Mouse (Mus musculus) embryonic facial prominence, embryonic 11.5 days (tissue): ENCODE data around the gene Ggct. TPM values are rescaled to one million over a fixed set of nuclear protein-coding genes. Genes with fewer than 3 reads are reported as not detected.

Experiments
- ATAC-seq: fragments of 200-750 bp; cut with Nextera tagmentation; replicated peaks from 2 replicates; pipeline ENCODE4 v1.8.0; 2017; ENCODE audit warnings: low read depth; ENCODE audit not compliant: insufficient number of reproducible peaks, low FRiP score, low TSS enrichment
- DNase-seq: peaks from one replicate; pipeline ENCODE4 v3.0.0-alpha.2; 2015; ENCODE audit warnings: low spot score
- H3K27ac ChIP-seq: fragments of 300-500 bp; sonication (generic); replicated peaks from 2 replicates; pipeline ENCODE4 v1.5.1; 2014; ENCODE audit warnings: mild to moderate bottlenecking, low read depth, low read length, control low read depth
- H3K27me3 ChIP-seq: fragments of 300-500 bp; sonication (generic); 2 replicates; pipeline ENCODE4 v1.6.1; 2014; ENCODE audit warnings: mild to moderate bottlenecking, low read length, moderate library complexity, mixed read lengths; ENCODE audit not compliant: control insufficient read depth, insufficient read depth
- H3K36me3 ChIP-seq: fragments of 300-500 bp; sonication (generic); replicated peaks from 2 replicates; pipeline ENCODE4 v1.6.1; 2014; ENCODE audit warnings: low read depth, mild to moderate bottlenecking, low read length, moderate library complexity, mixed read lengths; ENCODE audit not compliant: control insufficient read depth, insufficient read depth
- H3K4me1 ChIP-seq: fragments of 300-500 bp; sonication (generic); 2 replicates; pipeline ENCODE4 v1.6.1; 2014; ENCODE audit warnings: low read length, mixed read lengths; ENCODE audit not compliant: control insufficient read depth, insufficient read depth
- H3K4me2 ChIP-seq: fragments of 300-500 bp; sonication (generic); 2 replicates; pipeline ENCODE4 v1.6.1; 2014; ENCODE audit warnings: low read depth, mild to moderate bottlenecking, control low read depth, low read length, moderate library complexity
- H3K4me3 ChIP-seq: fragments of 300-500 bp; sonication (generic); 2 replicates; pipeline ENCODE4 v1.5.1; 2014; ENCODE audit warnings: low read depth, low read length, control low read depth
- H3K9ac ChIP-seq: fragments of 300-500 bp; sonication (generic); replicated peaks from 2 replicates; pipeline ENCODE4 v1.6.1; 2014; ENCODE audit warnings: mild to moderate bottlenecking, control low read depth, low read length
- H3K9me3 ChIP-seq: fragments of 300-500 bp; sonication (generic); replicated peaks from 2 replicates; pipeline ENCODE4 v1.6.1; 2016; ENCODE audit warnings: mild to moderate bottlenecking, low read length, inconsistent platforms, mixed read lengths; ENCODE audit not compliant: control insufficient read depth
- WGBS: fragments of 180-500 bp; shearing (Covaris S2); extraction: QIAGEN DNeasy Blood & Tissue Kit; methylation state at CpG from one replicate; pipeline ENCODE4 v1.1.7; 2014; 5-methylcytosine and 5-hydroxymethylcytosine counted together
- polyA plus RNA-seq: library from polyadenylated mRNA; unstranded; fragments of >200 nt; fragmentation: Nextera tagmentation; extraction: Ambion mirVana; gene quantifications from 2 replicates; pipeline ENCODE4 v1.2.1, GENCODE M21; 2014

Ggct gene
- polyA plus RNA-seq, 1 experiment from 2014 or later = 13.0 TPM

DNA sequence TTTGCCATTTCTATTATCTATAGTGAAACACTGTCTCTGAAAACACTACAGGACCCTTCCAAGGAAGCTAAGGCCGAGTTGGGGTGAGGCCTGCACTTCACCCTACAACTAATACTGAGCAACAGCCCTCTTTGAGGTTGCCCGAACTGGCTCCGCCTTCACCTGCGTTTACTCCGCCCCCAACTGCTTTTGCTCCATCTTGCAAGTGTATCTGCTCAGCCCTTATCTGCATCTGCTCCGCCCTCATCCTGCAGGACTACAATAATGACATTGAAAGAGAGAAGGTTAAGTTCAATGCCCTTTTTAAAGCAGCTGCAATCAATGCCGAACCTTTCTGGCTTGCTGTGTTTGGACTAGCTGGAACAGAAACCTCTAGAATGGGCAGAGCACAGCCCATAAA is 29.1 kb upstream of the Ggct start:
- H3K4me2 ChIP-seq = no peak overlapping the region
- H3K27ac ChIP-seq = no peak overlapping the region
- ATAC-seq = no peak
- no peaks in the 10 kb centered on the region for H3K9me3 ChIP-seq
- no peak overlapping the region for H3K4me3 ChIP-seq
- no peak for DNase-seq
- WGBS = 88% methylated on average over 7 of the region's 7 CpGs
- H3K36me3 ChIP-seq = no peaks in the 10 kb centered on the region
- H3K27me3 ChIP-seq = no peaks in the 10 kb centered on the region
- H3K4me1 ChIP-seq = no peaks in the 10 kb centered on the region
- no peak overlapping the region for H3K9ac ChIP-seq

DNA sequence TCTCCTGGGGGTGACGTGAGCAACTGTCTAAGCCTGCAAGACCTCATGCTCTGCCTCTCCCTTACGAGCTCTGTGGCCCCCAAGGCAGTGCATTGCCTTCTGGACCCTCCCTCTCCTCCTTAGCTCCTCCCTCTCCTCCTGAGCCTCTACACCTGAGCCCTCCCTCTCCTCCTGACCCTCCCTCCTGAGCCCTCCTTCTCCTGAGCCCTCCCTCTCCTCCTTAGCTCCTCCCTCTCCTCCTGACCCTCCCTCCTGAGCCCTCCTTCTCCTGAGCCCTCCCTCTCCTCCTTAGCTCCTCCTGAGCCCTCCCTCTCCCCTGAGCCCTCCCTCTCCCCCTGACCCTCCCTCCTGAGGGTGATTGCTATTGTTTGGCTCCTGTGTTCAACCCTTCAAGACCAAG is 25.7 kb upstream of the Ggct start:
- Histone ChIP-seq H3K4me2 (no peak overlapping the region), H3K9me3 (no peaks in the 10 kb centered on the region), H3K27me3 (no peaks in the 10 kb centered on the region), H3K36me3 (no peaks in the 10 kb centered on the region), H3K27ac (no peak overlapping the region), H3K4me3 (no peak overlapping the region), H3K9ac (no peak overlapping the region), H3K4me1 (no peaks in the 10 kb centered on the region)
- WGBS = 66% methylated on average over 2 of the region's 2 CpGs
- ATAC-seq (no peak), DNase-seq (no peak)

DNA sequence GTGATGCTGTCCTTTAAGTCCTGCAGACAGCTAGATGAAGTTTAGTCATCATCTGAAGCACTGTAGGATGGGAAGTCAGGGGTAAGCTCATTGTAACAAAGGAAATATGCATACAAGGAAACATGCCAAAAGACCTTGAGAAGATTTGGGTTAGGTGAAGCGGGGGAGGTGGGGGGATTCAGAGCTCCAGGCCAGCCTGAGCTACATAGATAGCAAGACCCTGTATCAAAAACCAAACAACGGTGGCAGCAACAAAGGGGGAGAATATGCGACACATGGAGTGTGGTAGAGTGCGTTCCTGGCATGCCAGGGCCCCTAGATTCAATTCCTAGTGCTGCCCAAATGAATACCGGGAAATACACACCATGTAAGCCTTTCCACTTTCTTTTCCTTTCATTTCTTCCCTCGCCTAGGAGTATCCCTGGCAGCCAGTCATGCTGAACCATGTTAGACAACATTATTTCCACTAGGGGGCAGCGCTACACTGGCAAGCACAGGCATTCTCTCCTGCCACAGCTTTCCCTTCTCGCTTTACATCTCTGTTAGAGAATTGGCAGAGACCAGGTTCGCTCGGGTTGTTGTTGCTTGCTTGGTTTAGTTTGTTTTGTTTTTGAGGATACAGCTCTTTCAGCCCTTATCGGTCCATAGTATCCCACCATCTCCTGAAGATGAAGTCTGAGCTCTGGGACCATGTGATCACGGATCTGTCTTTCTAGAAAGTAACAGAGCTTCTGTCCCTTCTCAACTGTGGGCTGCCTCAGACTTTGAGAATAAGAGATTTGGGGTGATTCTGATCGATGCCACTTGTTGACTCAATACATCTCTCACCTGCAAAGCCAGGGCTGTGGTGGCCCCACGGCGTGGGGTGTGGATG is 24.2 kb upstream of the Ggct start:
- no peak overlapping the region for H3K4me2 ChIP-seq
- H3K9me3 ChIP-seq = no peaks in the 10 kb centered on the region
- H3K27me3 ChIP-seq = no peaks in the 10 kb centered on the region
- H3K36me3 ChIP-seq = no peaks in the 10 kb centered on the region
- H3K9ac ChIP-seq = no peak overlapping the region
- peak; percentile 70 for ATAC-seq
- no peaks in the 10 kb centered on the region for H3K4me1 ChIP-seq
- 30% methylated on average over 15 of the region's 15 CpGs for WGBS
- H3K4me3 ChIP-seq = no peak overlapping the region
- H3K27ac ChIP-seq = no peak overlapping the region
- DNase-seq = peak; percentile 90

DNA sequence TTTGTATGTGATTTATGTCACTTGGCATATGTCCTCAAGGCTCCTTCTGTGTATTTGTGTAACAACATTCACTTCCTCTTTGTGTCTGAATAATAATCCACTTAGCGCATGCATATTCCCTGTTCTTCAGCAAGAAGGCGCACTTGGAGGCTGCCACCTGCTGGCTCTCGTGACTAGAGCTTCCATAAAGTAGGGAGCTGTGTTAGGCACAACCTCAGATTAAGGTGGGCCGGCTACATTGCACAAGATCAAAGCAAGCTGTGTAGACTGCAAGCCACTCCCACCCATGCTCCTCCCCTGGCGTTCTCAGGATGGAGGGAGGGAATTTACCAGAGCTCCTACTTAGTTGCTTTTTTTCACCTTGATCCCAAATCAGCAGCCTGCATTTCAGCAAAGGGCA is 23.5 kb upstream of the Ggct start:
- DNase-seq = peak; percentile 56
- H3K27ac ChIP-seq = no peak overlapping the region
- WGBS = 18% methylated on average over 5 of the region's 5 CpGs
- H3K4me1 ChIP-seq = no peaks in the 10 kb centered on the region
- no peaks in the 10 kb centered on the region for H3K36me3 ChIP-seq
- ATAC-seq = no peak
- H3K27me3 ChIP-seq = no peaks in the 10 kb centered on the region
- H3K9me3 ChIP-seq = no peaks in the 10 kb centered on the region
- H3K4me3 ChIP-seq = no peak overlapping the region
- no peak overlapping the region for H3K9ac ChIP-seq
- H3K4me2 ChIP-seq = no peak overlapping the region

DNA sequence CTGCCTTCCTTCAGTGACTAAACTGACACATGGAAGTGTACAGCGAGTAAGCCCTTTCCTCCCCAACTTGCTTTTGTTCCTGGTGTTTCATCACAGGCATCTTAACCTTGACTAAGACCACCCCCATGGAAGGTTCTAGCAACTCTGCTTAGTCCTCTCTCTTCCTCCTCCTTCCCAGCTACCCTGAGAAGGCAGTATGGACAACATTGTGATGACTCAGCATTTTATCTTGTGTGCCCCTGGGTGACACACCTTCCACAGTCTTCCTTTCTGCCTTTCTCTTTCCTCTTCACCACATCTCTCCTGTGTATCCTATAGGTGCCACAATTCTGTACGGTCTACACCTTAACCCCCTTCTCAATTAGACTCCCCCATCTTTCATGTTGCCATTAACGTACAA is 21.4 kb upstream of the Ggct start:
- WGBS = 92% methylated on average over 3 of the region's 3 CpGs
- H3K9me3 ChIP-seq = no peaks in the 10 kb centered on the region
- DNase-seq = no peak

DNA sequence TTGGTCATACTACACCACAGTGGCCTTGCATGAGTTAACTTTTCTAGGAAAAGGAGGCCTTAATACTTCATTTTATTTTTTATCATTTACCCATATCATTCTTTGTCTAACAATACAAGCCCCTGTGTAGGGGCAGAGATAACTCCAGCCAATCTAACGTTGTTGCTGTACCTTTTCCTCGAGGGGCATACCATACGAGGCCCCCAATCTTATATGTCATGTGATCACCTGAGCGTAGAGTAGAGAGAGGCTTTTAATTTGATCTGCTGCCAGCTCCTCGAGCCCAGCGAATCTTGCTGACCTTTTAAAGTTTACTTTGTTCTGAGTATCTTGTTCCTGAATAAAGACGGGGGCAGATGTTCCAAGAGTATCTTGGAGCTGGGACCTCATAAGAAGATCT is 19.8 kb upstream of the Ggct start:
- no peaks in the 10 kb centered on the region for H3K36me3 ChIP-seq
- H3K4me2 ChIP-seq = no peak overlapping the region
- ATAC-seq = no peak
- no peak overlapping the region for H3K27ac ChIP-seq
- no peak for DNase-seq
- no peaks in the 10 kb centered on the region for H3K27me3 ChIP-seq
- H3K9ac ChIP-seq = no peak overlapping the region
- H3K9me3 ChIP-seq = no peaks in the 10 kb centered on the region
- H3K4me1 ChIP-seq = no peaks in the 10 kb centered on the region
- 73% methylated on average over 7 of the region's 7 CpGs for WGBS
- no peak overlapping the region for H3K4me3 ChIP-seq

More for the DNA sequence above, 21.4 kb upstream of the Ggct start:
- Histone ChIP-seq H3K27ac (no peak overlapping the region), H3K4me3 (no peak overlapping the region), H3K4me1 (no peaks in the 10 kb centered on the region), H3K9ac (no peak overlapping the region), H3K27me3 (no peaks in the 10 kb centered on the region), H3K4me2 (no peak overlapping the region), H3K36me3 (no peaks in the 10 kb centered on the region)
- ATAC-seq = no peak

DNA sequence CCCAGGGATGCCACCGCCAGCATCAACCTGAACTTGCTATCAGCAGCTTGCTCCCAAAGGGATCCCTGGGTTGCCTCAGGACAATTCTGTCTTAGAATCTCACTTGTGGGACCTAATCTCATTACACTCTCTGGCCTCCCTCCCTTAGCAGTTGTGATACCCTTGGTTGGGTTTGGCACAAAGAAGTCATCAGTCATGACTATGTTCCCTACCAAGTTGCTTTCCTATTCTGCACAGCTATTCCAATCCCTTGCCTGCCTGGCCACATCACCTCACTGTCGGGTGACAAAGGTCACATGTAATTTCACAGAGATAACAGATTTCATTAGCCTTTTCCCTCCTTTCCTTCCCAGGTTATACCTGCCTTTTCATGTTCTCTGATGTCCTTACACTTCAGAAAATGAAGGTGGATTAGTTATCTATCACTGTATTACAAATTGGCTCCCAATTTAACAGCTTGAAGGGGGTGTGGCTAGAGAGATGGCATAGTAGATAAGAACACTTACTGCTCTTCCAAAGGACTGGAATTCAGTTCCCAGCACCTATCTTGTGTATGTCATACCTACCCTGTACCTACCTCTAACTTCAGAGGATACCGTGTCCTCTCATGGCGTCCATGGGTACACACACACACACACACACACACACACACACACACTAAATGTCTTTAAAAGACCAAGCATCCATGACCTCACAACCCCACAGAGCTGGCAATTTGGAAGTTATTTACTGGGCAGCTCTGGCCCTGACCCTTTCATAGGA is 17.8 kb upstream of the Ggct start:
- Histone ChIP-seq H3K4me2 (no peak overlapping the region), H3K36me3 (no peaks in the 10 kb centered on the region), H3K4me3 (no peak overlapping the region), H3K4me1 (no peaks in the 10 kb centered on the region), H3K9me3 (no peaks in the 10 kb centered on the region), H3K27me3 (no peaks in the 10 kb centered on the region), H3K27ac (no peak overlapping the region), H3K9ac (no peak overlapping the region)
- DNase-seq = no peak
- 52% methylated on average over 4 of the region's 4 CpGs for WGBS
- ATAC-seq = no peak
